Mouse (Mus musculus) splenic B cell, adult 2 months (primary cell): ENCODE data around the gene 1190002N15Rik.

Experiments used
- DNase-seq: peaks from one replicate; pipeline ENCODE4 v3.0.0-alpha.2; 2011; ENCODE audit warnings: low read depth, low spot score
- H3K27me3 ChIP-seq: 2 replicates; pipeline ENCODE4 v1.6.1; 2012; ENCODE audit warnings: mild to moderate bottlenecking, low read length, moderate library complexity, mixed read lengths; ENCODE audit not compliant: control insufficient read depth, poor library complexity, insufficient read depth, severe bottlenecking
- H3K36me3 ChIP-seq: 2 replicates; pipeline ENCODE4 v1.6.1; 2012; ENCODE audit warnings: mild to moderate bottlenecking, low read length, moderate library complexity, mixed read lengths; ENCODE audit not compliant: control insufficient read depth, poor library complexity, insufficient read depth, severe bottlenecking

The 1190002N15Rik gene

DNA sequence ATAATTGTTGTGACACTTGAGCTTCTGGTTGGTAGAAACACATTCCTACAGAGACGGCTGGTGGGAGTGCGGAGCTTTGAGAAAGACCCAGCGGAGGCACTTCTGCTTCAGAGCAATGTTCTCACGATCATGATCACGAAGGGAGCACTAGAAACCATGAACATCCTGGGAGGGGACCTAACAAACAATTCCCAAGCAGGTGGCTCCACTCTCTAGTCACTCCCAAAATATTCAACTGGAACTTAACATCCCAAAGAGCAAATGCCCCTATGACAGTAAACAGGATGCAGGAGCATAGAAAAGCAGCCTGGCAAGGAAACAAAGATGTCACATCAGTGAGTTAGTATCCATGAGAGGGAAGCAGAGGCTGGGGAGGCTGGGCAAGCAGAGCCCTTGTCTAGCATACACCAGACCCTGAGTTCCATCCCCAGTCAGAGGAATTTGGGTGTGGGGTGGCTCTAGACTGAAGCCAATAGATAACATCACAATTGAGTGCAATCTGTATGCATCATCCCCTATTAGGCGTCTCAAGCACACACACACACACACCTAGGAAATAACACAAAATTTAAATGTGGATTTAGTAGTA is 54.5 kb downstream of the 1190002N15Rik start:
- no peak for DNase-seq
- H3K27me3 ChIP-seq: no peaks in the 10 kb centered on the region

DNA sequence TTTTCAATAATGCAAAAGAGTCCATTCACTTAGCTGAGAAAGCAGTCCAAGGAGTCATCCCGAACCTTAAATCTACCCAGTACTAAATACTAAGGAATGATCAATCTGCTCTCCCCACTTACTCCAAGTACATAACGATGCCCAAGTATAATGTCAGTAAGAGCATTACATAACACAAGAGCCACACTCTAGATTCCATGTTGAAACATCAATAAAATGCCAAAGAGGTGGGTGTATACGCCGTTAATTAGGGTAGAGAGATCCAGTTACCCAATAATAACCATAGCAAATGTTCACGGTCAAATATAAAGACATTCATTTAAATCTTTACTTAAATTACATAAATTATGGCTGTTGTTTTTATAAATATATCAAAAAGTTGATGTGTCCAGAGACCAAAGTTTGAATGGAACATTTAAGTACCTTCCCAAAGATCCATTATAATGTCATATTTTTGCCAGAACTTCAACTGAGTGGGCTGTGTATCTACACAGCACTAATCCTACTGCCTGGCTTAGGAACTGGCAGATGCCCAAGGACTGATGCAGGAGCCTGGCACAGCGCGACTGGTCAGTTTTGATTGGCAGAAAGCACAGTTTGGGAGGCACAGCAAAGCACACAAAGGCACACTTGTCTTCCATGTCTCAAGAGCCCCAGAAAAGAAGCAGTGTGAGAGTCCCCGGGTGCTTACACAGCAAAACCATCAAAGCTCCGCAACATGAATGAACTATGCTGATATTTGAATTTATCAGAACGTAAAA is 55.5 kb downstream of the 1190002N15Rik start:
- DNase-seq: no peak
- Histone ChIP-seq H3K27me3 (no peaks in the 10 kb centered on the region), H3K36me3 (no peaks in the 10 kb centered on the region)

More for the DNA sequence above, 54.5 kb downstream of the 1190002N15Rik start:
- H3K36me3 ChIP-seq: no peaks in the 10 kb centered on the region

DNA sequence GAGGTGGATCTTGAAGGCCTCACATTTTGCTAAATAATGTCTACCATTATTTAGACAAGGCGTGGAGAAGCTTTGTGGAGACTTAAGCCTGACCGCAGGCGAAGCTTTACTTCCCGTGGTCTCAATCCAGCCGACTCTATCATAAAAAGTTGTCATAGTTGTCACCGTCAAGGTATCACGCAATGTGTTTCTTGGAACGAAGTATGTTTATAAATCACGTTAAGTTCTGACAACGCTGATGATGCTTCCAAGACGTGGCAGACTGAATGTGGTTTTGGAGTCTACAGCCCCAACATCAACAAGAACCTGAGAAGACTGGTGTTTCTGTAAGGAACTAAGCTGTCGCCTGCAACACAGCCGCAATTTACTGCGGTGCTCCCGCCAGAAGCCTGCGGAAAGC is 56.8 kb downstream of the 1190002N15Rik start:
- Histone ChIP-seq H3K27me3 (no peaks in the 10 kb centered on the region), H3K36me3 (no peaks in the 10 kb centered on the region)
- DNase-seq: no peak

DNA sequence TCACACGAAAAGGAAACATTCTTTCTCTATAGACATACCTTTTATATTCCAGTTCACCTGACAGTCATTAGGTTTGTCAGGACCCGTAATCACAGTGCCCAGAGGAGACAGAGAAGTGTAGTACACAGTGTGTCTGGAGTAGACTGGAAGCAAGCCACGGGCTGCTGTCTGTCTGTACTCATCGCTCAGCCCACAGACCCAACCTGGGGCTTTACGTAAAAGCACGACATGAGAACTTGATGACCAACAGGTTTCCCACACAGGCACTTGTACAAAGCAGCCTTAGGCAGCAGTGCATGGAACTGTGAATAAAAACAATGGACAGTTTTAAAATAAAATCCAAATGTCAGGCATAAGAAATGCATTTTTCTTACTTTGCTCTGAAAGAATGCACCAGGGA is 58.5 kb downstream of the 1190002N15Rik start:
- H3K27me3 ChIP-seq: no peaks in the 10 kb centered on the region
- DNase-seq: no peak
- no peaks in the 10 kb centered on the region for H3K36me3 ChIP-seq

DNA sequence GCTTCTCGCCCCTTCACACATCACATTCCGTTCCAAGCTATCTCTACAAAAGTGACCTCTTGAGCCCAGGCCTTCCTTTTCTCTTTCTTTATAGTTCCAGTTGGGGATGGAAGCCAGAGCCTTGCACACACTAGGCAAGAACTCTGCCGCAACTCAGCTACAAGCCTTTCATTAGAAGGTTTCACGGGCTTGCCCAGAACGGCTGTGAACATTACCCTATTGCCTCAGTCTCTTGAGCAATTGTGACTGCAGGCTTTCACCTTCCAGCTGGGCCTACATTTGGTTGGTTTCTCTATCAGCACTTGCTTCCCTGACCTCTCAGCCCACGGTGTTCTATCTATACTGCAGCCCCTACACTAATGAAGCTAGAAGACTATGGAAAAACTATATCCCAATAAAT is 58.9 kb downstream of the 1190002N15Rik start:
- DNase-seq: no peak
- Histone ChIP-seq H3K36me3 (no peaks in the 10 kb centered on the region), H3K27me3 (no peaks in the 10 kb centered on the region)

DNA sequence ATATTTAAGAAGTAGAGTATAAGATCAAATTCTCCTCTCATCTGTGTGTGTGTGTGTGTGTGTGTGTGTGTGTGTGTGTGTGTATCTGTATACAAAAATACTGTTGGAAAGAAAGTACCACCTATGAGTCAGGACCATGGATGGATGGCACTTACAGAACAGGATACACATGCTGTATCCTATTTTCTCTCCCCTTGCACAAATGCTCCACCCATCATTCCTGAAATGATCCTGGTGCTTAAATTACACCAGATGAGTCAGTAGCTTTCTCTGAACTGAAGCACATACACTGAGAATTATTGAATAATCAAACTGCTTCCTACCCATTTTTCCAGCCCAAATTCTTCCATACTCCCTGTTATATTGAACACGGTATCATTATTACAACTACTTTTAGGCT is 61.9 kb downstream of the 1190002N15Rik start:
- Histone ChIP-seq H3K36me3 (no peaks in the 10 kb centered on the region), H3K27me3 (no peaks in the 10 kb centered on the region)
- DNase-seq: no peak

DNA sequence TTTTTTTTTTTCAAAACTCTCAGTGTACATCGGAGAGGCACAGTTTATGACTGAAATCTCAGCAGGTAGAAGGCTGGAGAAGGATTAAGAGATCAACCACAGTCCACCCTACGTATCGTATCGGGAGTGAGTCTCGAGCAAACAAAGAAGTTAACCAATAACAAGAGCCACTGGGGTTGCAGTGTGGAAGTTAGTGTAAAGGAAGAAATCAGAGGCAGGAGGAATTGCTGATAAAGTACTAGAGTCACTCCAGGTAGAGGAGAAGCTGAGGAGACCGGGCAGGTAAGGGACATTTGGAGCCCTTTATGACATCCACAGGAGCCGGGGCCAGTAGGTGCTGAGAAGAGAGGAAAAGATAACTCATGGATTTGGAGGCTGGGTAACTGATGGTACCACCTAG is 64.0 kb downstream of the 1190002N15Rik start:
- no peak for DNase-seq
- H3K36me3 ChIP-seq: no peaks in the 10 kb centered on the region
- no peaks in the 10 kb centered on the region for H3K27me3 ChIP-seq

DNA sequence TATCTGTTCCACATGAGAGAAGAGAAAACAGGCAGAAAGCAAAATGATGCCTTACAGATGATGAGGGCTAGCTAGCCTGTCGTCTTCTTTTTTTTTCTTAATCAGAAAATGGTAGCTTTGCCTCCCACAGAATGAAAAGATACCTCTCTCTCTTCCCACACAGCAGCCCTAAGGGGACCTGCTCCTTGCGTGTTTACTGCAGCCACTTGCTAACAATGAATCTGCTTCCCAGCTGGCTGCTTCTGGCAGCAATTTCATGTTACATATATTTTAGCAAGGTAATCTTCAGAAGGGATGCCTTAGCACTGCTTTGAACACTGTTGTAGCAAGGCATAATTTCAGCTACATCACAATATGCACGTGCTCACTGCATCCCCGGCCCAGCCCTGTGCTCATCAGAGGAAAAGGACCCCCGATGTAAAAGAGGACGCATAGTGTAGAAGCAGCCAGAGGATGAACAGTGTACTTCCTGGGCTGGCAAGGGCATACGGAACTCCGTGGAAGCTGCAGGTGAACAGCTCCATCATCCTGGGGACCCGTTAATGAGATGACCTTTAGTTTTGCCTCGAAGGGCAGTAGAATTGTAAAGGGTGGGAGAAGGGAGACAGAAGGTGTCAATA is 64.8 kb downstream of the 1190002N15Rik start:
- DNase-seq: no peak
- no peaks in the 10 kb centered on the region for H3K36me3 ChIP-seq
- no peaks in the 10 kb centered on the region for H3K27me3 ChIP-seq

DNA sequence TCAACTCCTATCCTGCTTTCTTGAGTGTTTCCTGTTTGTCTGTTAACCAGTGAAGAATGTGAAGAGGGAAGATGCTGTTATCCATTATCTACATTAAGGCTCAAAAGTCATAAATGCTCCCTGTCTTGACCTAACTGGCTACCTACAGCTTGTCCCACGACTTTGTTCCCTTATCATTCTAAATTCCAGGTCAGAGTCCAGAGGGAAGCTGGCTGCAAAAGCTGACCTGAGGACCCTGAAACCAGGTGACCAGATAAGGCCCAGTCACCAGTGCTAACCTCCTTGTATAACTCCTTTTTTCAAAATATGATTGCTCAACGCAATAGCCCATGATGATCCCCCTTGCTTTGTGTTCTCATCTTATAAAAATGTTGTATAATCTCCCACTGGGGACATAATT is 66.4 kb downstream of the 1190002N15Rik start:
- no peak for DNase-seq
- H3K36me3 ChIP-seq: no peaks in the 10 kb centered on the region
- H3K27me3 ChIP-seq: no peaks in the 10 kb centered on the region
